Mouse (Mus musculus): ENCODE data around the gene Actl7b.

GRCm38 (mm10) chr4:56725839-56726238 lies 15.4 kb downstream of the Actl7b start:
- TF ChIP-seq CTCF (IDR thresholded peaks at IDR 0.05; ENCODE audit: insufficient read depth, low read depth, low read length) (no peak), POLR2A (IDR thresholded peaks at IDR 0.05; ENCODE audit: insufficient read depth, low read depth, low read length) (no peak)
